Mouse (Mus musculus): ENCODE data around the gene Gm20388.
"Not testable (repeated sequence)": the region's sequence is repeated elsewhere in the genome, so short reads cannot be mapped to it uniquely, and the experiment has no call there.

The Gm20388 gene

DNA sequence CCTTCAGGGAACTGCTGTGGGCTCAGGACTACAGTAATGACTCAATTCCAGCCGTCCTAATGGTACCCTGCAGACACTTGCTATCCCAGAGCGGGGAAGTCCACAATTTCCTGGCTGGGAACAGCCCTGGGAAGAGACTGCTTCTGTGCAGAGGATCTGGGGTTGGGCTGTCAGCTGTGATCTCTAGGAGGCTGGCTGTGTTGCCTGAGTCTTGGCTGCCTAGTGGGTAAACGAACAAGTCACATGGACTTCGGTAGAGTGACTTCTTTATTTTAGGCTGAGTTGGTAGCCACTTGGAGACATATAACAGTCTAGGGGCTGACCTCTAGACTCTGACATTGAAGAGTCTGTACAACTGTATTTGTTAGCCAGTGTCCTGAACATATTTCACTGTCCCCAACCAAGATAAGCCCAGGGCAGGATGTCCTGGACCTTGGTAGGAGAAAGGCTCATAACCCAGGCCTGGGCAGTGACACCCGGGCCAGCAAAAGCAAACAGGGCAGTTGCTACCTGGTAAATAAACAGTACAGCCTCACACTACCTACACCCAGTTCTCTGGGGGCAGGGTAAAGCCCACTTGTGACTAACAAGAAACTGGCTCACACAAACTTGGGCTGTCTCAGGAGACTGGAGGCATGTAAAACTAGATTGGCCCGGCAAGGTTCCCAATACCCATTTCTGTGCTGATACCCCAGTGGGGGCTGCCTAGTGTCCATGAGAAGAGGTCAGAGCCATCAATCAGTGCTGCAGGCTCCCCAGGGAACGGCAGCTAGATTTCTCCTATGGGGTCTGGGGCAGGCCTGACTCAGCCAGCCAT is 3331.7 kb downstream of the Gm20388 start:
- no peak for DNase-seq (ENCODE audit: low spot score)

DNA sequence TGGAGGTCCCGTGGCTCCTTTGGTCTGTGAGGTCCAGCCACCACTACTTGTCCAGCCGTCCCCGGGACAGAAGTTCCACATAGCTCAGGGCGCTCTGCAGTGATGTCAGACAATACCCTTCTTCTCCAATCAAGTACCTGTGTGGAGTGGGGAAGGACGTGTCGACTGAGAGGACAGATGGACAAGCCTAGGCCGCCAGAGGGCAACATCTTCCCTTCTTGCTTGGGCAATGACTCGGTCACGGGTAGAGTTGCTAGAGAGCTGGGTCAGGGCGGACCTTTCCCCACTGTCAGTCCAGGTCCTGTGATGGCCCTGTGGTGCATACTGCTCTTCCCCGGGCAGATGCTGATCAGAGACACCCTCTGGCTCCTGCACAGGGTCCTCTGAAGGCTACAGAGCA is 3332.4 kb downstream of the Gm20388 start:
- DNase-seq (ENCODE audit: low spot score), result no peak

DNA sequence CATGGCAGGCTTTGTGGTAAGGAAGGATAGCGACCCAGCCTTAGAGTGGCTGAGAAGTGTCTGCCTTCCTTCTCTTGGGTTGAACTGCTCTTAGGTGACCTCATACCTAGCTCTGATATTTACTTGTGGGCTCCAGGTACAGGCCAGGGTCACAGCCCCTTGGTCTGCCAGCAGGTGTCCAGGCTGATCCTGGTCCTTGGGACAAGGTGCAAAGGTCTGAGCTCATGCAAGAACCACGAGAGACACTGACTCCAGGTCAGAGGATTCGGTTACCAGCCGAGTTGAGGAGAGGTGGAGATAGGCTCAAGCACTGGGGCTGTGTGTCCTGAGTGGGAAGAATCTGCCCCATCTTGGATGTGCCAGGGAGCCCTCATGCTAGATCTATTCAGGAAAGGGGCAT is 3333.7 kb downstream of the Gm20388 start:
- no peak for DNase-seq (ENCODE audit: low spot score)

DNA sequence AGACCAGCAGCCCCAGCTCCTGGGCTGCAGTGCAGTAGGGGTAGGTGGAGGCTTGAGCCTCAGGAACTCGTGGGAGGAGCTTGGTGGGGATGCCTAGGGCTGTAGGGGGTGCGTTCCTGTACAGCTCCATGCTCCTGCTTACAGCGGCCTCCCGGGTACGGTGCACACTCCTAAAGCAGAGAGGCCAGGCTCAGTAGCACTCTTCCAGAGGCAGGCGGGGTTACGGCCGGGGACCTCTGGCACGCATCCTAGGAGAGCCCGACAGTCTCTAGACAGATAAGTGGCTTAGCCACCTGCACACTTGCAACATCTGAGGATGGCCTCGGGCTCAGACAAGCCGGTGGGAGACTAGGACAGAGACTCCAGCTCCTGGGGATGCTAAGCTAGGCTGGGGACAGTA is 3334.9 kb downstream of the Gm20388 start:
- DNase-seq (ENCODE audit: low spot score), result no peak

DNA sequence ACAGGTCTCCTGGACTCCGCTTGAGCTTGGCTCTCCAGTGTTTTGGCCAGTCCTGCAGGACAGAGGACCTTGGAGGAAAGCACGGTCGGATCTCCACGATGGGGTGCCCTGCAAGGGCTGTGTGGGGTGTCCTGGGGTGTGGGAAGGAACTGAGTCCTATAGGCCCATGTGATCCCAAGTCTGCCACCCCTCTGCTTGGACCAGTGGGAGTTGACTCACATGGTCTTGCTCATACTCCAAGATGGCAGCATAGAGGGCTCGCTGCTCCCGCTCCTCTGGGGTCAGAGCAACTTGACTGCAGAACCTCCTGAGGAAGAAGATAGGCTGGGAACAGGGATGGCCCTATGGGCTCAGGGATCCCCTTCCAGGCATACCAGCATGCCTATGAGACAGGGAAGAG is 3337.1 kb downstream of the Gm20388 start:
- no peak for DNase-seq (ENCODE audit: low spot score)

DNA sequence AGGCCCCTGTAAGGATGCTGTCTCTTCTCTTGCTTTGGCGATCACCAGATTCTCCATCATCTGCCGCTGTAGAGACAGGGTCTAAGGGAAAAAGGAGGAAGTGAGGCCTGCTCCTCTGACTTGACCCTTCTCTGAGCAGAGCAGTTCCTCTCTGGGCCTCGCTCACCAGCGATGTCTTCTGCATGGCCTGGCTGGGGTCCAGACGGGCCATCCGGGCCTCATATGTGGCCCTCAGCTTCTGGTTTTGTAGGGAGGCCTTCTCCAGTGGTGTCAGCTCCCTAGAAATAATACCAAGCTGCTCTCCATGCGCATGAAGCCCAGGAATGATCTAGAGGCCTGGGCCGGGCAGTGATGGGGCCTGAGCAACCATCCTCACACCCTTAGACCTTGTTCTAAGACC is 3338.0 kb downstream of the Gm20388 start:
- DNase-seq (ENCODE audit: low spot score), result no peak

DNA sequence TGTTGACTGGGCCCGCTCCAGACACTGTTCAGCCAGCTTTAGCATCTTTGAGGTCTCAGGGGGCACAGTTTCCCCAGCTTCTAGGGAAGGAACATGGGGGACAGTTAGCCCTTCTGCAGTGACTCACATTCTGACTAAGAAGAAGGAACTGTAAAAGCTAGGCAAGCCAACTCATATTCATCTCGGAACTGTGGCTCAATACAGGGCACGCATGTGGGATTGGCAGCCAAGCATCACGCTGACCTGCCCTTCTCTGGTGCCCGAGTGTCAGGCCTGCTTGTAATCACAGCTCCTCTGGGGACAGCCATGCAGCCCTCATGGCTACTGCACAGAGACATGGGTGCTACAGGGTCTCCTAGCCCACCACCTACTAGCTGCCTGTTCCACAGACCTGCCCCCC is 3340.3 kb downstream of the Gm20388 start:
- no peak for DNase-seq (ENCODE audit: low spot score)

DNA sequence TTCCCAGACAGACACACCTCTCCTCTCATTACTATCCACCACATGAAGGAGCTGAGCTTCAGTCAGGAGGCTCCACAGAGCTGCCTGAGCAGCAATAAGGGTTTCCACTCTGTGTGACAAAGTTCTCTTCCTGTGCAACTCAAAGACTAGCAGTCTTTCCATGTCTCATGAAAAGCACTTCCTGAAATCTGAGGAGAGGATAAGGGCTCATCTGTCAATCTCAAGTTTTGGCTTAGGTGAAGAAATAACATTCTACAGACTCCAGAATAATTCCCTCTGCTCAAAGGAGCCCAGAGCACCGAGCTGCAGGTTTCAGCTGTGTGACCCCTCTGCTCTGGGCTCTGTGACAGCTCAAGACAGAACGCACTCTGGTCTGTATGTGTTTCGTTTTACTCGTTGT is 3342.3 kb downstream of the Gm20388 start:
- DNase-seq (ENCODE audit: low spot score), result no peak

DNA sequence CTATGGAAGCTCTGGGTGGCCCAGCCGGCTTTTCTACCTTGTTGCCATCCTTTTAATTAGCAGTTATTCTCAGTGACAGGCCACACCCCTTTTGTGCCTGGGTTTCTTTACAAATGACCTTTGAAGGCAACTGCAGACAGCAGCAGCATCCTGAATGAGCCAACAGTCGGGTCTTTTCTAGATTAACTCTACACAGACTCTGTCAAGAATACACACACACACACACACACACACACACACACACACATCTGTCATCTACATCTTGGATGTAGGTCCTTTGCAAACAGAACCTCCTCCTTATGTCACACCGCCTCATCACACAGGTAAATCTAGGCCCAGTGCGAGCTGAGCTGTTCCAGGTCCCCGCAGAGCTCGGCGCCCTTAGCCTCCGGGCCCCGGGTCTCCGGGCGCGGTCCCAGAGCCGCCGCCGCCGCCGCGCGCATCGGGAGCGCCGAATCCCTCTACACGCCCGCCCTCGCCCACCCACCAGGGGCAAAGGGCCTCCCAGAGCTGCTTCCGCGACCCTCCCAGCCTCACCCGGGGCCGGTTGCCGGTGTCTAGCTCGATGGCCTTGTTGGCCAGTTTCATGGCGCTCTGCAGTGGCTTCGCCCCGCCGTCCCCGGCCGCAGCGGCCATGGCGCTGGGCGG is 3342.9 kb downstream of the Gm20388 start:
- peak; percentile 14 for DNase-seq (ENCODE audit: low spot score)

DNA sequence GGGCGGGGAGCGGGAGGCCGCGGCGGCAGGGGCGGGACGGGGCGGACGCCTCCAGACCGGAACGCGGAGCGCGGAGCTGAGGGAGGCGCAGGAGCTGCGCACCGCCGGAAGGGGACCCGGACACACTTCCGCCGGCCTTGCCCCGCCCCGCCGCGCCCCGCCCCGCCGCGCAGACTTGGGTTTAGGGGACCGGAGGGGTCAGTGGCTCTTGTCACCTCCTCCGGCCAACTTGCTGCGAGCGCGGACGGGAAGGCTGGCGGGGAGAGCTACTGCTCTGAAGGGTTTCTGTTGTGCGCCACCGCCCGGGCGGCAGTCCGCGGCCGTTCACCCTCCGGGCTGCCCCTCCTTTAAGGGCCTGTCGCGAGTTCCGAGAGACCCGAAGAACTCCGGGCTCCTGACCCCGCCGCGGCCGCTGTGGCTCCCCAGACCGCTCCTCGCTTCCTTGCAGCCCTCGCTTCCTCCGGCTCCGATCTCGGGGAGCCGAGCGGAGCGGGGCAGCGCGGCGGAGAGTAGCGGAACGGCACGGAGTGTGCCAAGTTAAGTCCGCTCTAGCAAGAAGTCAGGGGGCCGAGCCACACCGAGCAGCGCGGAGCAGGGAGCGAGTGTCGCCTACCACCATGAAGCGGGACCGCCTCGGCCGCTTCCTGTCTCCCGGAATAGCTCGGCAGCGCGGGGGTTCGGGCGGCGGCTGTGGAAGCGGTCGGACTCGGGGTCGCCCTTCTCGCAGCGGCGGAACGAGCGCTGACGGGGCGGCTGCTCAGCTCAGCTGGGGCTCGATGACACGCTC is 3343.7 kb downstream of the Gm20388 start, which contains the start of the genes Zfp276 and Vps9d1:
Gene Zfp276, plus strand, starts transcription at position 97 of the 787 bp plus-strand sequence.
Gene Vps9d1, minus strand, starts transcription at position 250 of the 787 bp plus-strand sequence.
- DNase-seq (ENCODE audit: low spot score), result peak; percentile 80

DNA sequence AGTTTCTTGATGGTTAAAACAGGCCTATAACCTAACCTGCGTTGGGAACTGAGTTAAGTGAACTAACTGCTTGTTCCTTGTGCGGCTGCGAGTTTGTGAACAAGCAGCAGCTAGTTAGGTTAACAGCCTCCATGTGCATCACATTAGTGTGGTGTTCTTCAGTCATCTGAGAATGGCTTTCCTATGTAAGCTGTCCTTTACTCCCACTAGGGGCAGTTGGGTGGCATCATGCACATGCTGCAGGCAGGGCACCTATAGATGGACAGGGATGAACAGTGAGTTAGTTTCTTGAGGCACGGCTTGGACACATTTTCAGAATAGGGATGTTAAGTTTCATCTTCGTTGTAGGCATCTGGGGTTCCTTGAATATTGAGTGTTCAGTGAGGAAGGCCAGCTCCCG is 3344.5 kb downstream of the Gm20388 start:
- DNase-seq (ENCODE audit: low spot score), result no peak

DNA sequence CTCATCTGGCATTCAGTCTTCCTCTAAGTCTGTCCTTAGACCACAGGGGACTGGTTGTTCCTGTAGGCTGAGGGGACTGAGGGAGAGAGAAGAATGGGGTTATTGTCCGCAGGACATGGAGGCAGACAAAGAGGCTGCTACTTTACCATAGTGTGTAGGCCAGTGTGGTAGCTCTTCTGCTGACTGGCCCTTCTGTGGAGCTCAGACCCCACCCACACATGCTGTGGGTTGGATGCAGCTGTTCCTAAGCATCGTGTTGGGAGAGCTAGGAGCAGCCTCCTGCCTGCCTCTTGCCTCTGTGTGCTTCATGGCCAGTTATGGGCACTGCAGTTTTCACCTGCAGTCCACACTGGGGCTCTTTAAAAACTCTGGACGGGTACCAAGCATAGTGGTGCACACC is 3346.5 kb downstream of the Gm20388 start:
- DNase-seq (ENCODE audit: low spot score), result no peak

DNA sequence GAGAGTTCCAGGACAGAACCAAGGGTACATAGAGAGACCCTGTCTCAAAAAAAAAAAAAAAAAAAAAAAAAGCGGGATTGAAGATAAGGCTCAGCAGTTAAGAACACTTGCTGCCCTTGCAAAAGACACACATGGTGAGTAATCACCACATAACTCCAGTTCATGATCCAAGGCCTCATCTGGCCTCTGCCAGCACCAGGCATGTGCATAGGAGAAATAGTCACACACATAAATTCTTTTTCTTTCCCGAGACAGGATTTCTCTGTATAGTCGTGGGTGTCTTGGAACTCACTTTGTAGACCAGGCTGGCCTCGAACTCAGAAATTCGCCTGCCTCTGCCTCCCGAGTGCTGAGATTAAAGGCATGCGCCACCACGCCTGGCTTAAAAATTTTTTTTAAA is 3347.0 kb downstream of the Gm20388 start:
- not testable (repeated sequence) for DNase-seq (ENCODE audit: low spot score)

DNA sequence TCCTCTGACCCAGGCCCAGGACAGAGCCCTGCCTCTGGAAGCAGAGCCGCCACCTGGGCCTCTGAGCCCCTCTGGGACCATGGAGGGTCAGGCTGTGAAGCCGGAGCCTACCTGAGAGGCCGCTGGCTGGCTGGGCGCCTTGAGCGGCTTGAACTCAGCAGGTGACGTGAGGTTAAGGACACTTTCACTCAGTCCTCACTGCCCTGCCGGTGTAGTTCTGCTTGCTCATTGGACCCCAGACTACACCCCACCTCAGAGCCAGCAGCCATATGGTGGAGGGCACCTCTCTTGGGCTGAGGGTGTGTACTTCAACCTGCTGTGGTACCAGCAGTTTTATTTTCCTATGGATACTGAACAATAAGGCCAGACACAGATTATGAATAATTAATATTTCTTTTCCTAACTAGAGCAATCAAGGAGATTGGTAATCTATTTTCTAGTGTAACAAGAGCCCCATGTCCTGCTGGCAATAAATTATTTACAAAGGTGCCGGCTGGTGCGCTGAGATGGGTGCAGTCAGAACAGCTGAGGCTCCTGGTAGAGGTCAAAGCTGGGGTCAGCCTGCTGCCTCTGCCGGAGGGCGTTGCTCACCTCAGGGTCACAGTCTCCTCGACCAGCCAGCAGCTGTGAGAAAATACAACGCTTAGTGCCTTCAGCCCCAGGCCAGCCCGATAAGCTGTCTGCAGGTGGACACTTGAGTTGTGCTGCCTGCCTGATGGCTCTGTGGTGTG is 3357.4 kb downstream of the Gm20388 start:
- DNase-seq (ENCODE audit: low spot score), result no peak

DNA sequence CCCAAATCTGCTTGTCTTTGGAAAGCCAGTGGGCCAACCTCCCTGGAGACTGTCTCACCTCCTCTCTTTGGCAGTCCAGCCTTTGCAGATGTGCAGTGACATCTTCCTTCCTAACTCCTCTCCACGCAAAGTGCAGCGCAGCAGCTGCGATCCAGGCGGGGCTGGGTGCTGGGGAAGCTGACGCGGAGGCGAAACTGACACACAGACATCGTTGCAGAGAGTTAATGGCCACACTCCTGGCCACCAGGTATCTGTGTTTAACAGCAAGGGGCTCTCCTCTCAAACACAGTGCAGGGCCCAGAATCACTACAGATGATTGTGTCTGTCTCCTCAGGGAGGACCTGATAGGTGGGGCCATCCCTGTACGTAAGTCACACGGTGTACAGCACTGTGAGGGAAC is 3360.5 kb downstream of the Gm20388 start:
- no peak for DNase-seq (ENCODE audit: low spot score)

DNA sequence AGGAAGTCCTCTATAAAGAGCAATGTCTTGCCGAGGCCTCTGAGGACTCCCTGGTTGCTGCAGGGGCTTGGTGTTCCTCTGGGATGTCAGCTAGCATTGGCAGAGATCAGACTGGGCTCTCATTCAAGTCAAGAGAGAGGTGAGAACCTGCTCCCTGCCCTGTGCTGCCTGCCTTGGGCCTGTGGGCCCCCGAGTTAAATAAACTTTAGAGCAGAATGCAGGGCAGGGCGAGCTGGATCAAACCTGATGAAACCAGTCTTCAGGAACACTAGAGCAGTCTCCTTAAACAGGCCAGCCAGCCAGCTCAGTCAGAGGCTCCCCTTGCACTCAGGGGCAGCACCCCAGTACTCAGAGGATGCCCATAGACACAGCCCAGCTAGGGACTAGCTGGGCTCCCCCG is 3361.3 kb downstream of the Gm20388 start:
- no peak for DNase-seq (ENCODE audit: low spot score)

DNA sequence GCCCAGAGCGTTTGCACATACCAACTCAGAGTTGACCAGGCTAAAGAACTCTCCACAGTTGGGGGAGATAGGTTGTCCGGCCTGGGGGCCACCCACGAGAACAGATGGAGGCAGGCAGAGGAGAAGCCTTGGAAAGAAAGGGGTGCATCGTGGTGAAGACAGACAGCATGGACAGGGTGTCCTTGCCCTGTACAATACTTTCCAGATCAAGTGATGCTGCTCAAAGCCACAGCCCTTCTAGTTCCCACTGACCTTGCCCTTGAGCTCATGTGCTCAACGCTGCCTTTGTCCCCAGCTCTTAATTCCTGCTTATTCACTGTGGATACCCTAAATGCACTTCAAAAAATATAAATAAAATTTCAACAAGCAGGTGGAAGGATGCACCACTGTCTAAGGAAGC is 3363.8 kb downstream of the Gm20388 start:
- DNase-seq (ENCODE audit: low spot score), result no peak

DNA sequence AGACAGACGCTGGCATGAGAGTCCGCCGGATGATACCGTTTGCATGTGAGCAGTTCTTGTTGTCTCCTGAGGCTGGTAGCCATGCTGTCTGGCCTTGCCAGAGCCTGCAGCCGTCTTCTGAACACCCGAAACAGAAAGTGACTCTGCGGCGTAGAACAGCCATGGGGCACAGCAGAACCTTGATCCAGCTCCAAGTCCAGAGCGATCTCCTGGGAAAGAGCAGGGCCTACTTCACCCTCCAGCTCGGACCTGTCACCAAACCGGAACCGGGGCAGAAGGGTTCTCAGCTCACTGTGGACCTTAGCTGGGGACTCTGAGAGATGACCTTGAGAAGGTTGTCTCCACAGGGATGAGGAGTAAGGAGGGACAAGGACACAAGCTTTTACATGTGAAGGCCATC is 3364.5 kb downstream of the Gm20388 start:
- no peak for DNase-seq (ENCODE audit: low spot score)

DNA sequence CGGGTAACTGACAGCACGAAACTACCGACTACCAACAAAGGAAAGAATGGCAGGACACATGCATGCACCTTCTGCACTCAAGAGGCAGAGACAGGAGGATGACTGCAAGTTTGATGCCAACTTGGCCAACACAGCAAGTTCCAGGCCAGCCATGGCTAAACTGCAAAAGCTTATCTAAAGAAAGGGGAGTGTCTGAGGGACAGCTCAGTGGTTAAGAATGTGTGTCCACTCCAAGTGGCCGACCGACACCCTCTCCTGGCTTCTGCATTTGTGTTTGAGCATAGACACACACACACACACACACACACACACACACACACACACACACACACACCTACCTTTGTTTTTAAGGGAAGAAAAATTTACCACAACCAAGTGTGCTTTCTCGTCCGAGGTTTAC is 3367.8 kb downstream of the Gm20388 start:
- DNase-seq (ENCODE audit: low spot score), result no peak

DNA sequence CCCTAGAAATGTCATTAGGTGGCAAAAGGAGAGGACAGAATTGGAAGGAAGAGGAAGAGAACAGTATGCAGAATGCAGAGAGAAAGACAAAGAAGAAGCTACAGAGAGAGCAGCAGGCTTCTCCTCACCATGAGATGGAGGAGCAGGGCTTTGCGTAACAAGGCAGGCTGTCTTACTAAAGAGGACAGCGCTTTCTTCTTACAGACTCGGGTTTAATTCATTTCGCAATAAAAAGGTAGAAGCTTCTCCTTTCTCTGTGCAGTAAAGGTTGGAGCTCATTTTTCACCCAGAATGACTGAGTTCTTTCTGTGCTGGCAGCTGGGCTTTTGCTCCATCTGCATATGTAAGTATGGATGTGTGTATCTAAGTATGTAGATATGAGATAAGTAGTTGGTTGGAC is 3369.2 kb downstream of the Gm20388 start:
- DNase-seq (ENCODE audit: low spot score), result no peak

DNA sequence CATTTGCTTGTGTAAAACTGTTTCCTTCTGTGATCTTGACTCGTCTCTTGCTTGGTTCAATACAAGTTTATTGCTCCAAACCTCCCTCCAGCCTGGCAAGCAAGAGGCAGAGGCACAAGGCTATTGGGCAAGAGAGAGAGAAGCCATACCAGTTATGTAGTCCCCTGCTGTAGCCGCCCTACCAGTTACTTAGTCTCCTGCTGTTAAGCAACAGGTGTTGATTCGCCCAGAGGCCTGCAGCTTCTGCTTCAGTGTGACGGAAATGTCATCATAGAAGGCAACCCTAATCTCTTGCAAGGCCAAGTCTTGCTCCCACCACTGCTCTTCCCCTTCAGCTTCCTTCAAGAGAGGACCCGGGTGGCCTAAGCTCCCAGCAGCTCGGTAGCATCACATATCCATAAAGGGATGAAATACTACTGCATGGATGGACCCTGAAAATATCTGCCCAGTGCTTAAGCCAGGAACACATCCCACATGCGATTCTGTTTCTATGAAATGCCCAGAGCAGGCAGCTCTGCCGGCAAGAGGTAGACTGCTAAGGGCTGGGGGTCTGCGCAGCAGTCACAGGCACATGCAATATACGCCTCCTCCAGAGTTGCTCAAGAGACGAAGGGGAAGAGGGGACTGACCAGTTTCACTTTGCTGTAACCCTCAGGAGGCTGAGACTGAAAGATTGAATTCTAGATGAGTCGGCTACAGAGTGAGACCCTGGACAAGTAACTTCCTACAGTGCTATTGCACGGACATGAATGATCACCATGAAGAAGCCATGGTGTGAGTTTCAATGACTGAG is 3369.9 kb downstream of the Gm20388 start:
- no peak for DNase-seq (ENCODE audit: low spot score)

All from ovary, postnatal 14 days (tissue).